Mouse (Mus musculus) stomach, embryonic 15.5 days (tissue): ENCODE data around the gene Gm14406. TPM values are rescaled to one million over a fixed set of nuclear protein-coding genes. Genes with fewer than 3 reads are reported as not detected.
"Not testable (repeated sequence)": the region's sequence is repeated elsewhere in the genome, so short reads cannot be mapped to it uniquely, and the experiment has no call there.

Experiments
- ATAC-seq: fragments of 200-750 bp; cut with Nextera tagmentation; 2 replicates; pipeline ENCODE4 v1.8.0; 2017; ENCODE audit warnings: low read depth, moderate number of reproducible peaks, moderate TSS enrichment; ENCODE audit not compliant: insufficient read depth, low FRiP score
- H3K27ac ChIP-seq: fragments of 300-500 bp; sonication (generic); 2 replicates; pipeline ENCODE4 v1.5.1; 2015; ENCODE audit warnings: mild to moderate bottlenecking, inconsistent platforms
- H3K27me3 ChIP-seq: fragments of 300-500 bp; sonication (generic); replicated peaks from 2 replicates; pipeline ENCODE4 v1.6.1; 2015; ENCODE audit warnings: inconsistent platforms
- H3K36me3 ChIP-seq: fragments of 300-500 bp; sonication (generic); 2 replicates; pipeline ENCODE4 v1.6.1; 2015; ENCODE audit warnings: inconsistent platforms
- H3K4me1 ChIP-seq: fragments of 300-500 bp; sonication (generic); 2 replicates; pipeline ENCODE4 v1.6.1; 2015; ENCODE audit warnings: inconsistent platforms
- H3K4me2 ChIP-seq: fragments of 300-500 bp; sonication (generic); 2 replicates; pipeline ENCODE4 v1.6.1; 2015; ENCODE audit warnings: mild to moderate bottlenecking, inconsistent platforms
- H3K4me3 ChIP-seq: fragments of 300-500 bp; sonication (generic); replicated peaks from 2 replicates; pipeline ENCODE4 v1.5.1; 2015; ENCODE audit warnings: inconsistent platforms
- H3K9ac ChIP-seq: fragments of 300-500 bp; sonication (generic); 2 replicates; pipeline ENCODE4 v1.6.1; 2015; ENCODE audit warnings: inconsistent platforms
- H3K9me3 ChIP-seq: fragments of 300-500 bp; sonication (generic); 2 replicates; pipeline ENCODE4 v1.6.1; 2016; ENCODE audit warnings: inconsistent platforms
- WGBS: fragments of 180-500 bp; shearing (Covaris S2); methylation state at CpG from one replicate; pipeline ENCODE4 v1.1.7; 2015; 5-methylcytosine and 5-hydroxymethylcytosine counted together
- polyA plus RNA-seq: library from polyadenylated mRNA; unstranded; fragments of >200 nt; fragmentation: Nextera tagmentation; extraction: Ambion mirVana; gene quantifications from 2 replicates; pipeline ENCODE4 v1.2.1, GENCODE M21; 2015

The Gm14406 gene
- polyA plus RNA-seq, result not detected in 2 replicates

GRCm38 (mm10) chr2:177577998-177578397 is at the start of gene Gm14406:
Gene Gm14406, minus strand, starts transcription at chr2:177578210.
- H3K4me1 ChIP-seq, H3K9me3 ChIP-seq, H3K9ac ChIP-seq, H3K36me3 ChIP-seq, H3K27ac ChIP-seq, ATAC-seq, H3K4me3 ChIP-seq, H3K4me2 ChIP-seq, H3K27me3 ChIP-seq: not testable (repeated sequence)
- 96% methylated on average over 2 of the region's 2 CpGs for WGBS

- H3K4me2 ChIP-seq, H3K4me1 ChIP-seq, H3K27ac ChIP-seq, H3K9me3 ChIP-seq, H3K4me3 ChIP-seq, H3K9ac ChIP-seq, H3K27me3 ChIP-seq, H3K36me3 ChIP-seq, ATAC-seq: not testable (repeated sequence)
- 82% methylated on average over 1 of the region's 2 CpGs for WGBS
These were observed 2.9 kb downstream of the Gm14406 start for GRCm38 (mm10) chr2:177575141-177575540.

GRCm38 (mm10) chr2:177559365-177559764 is 18.6 kb downstream of the Gm14406 start:
- whole genome bisulfite sequencing, result 71% methylated on average over 4 of the region's 4 CpGs

GRCm38 (mm10) chr2:177555261-177555660 is 22.7 kb downstream of the Gm14406 start:
- H3K4me2 ChIP-seq, H3K36me3 ChIP-seq, H3K27me3 ChIP-seq, H3K4me1 ChIP-seq, H3K27ac ChIP-seq, H3K9ac ChIP-seq, H3K9me3 ChIP-seq, ATAC-seq, H3K4me3 ChIP-seq: not testable (repeated sequence)
- WGBS, result 80% methylated on average over 1 of the region's 1 CpGs

More at GRCm38 (mm10) chr2:177559365-177559764, 18.6 kb downstream of the Gm14406 start:
- H3K9ac ChIP-seq, H3K36me3 ChIP-seq, H3K4me1 ChIP-seq, H3K4me2 ChIP-seq, H3K9me3 ChIP-seq, H3K4me3 ChIP-seq, H3K27me3 ChIP-seq, H3K27ac ChIP-seq, ATAC-seq: not testable (repeated sequence)

- not testable (repeated sequence) for H3K4me2 ChIP-seq, H3K36me3 ChIP-seq, H3K4me1 ChIP-seq, H3K27ac ChIP-seq, H3K27me3 ChIP-seq, H3K4me3 ChIP-seq, H3K9ac ChIP-seq, ATAC-seq, H3K9me3 ChIP-seq
- 79% methylated on average over 5 of the region's 5 CpGs for WGBS
These were observed 40.3 kb downstream of the Gm14406 start for GRCm38 (mm10) chr2:177537717-177538116.

GRCm38 (mm10) chr2:177537141-177537540 is 40.9 kb downstream of the Gm14406 start:
- WGBS, result 76% methylated on average over 2 of the region's 2 CpGs
- H3K27ac ChIP-seq, H3K36me3 ChIP-seq, H3K27me3 ChIP-seq, H3K4me1 ChIP-seq, H3K4me3 ChIP-seq, ATAC-seq, H3K9me3 ChIP-seq, H3K4me2 ChIP-seq, H3K9ac ChIP-seq: not testable (repeated sequence)

- Histone ChIP-seq H3K9ac (no peak overlapping the region), H3K36me3 (no peaks in the 10 kb centered on the region), H3K9me3 (no peaks in the 10 kb centered on the region), H3K27me3 (no peaks in the 10 kb centered on the region), H3K27ac (no peak overlapping the region), H3K4me2 (no peak overlapping the region), H3K4me1 (no peaks in the 10 kb centered on the region), H3K4me3 (no peak overlapping the region)
- WGBS, result 78% methylated on average over 9 of the region's 9 CpGs
- ATAC-seq, result no peak
These were observed 42.1 kb downstream of the Gm14406 start for GRCm38 (mm10) chr2:177535876-177536275.

GRCm38 (mm10) chr2:177524171-177524570 is 53.8 kb downstream of the Gm14406 start:
- not testable (repeated sequence) for H3K27ac ChIP-seq, H3K4me3 ChIP-seq, H3K4me2 ChIP-seq, H3K27me3 ChIP-seq, H3K9ac ChIP-seq, ATAC-seq, H3K4me1 ChIP-seq, H3K36me3 ChIP-seq, H3K9me3 ChIP-seq
- 84% methylated on average over 16 of the region's 16 CpGs for WGBS

GRCm38 (mm10) chr2:177523674-177524073 is 54.3 kb downstream of the Gm14406 start:
- not testable (repeated sequence) for H3K36me3 ChIP-seq, H3K9me3 ChIP-seq, H3K4me2 ChIP-seq, H3K27me3 ChIP-seq, H3K4me1 ChIP-seq, ATAC-seq, H3K27ac ChIP-seq, H3K9ac ChIP-seq, H3K4me3 ChIP-seq
- 90% methylated on average over 6 of the region's 6 CpGs for WGBS

GRCm38 (mm10) chr2:177523061-177523460 is 54.9 kb downstream of the Gm14406 start:
- no peak for ATAC-seq

GRCm38 (mm10) chr2:177520035-177520434 is 58.0 kb downstream of the Gm14406 start:
- no peak overlapping the region for H3K9ac ChIP-seq
- 0 out of 2 replicates have a peak, but pooled peaks cover 3% of the 10 kb centered on the region for H3K9me3 ChIP-seq
- no peaks in the 10 kb centered on the region for H3K36me3 ChIP-seq
- no peak overlapping the region for H3K4me2 ChIP-seq
- H3K27ac ChIP-seq, result no peak overlapping the region
- WGBS, result 77% methylated on average over 8 of the region's 8 CpGs
- no peak overlapping the region for H3K4me3 ChIP-seq
- H3K27me3 ChIP-seq, result no peaks in the 10 kb centered on the region
- ATAC-seq, result no peak
- H3K4me1 ChIP-seq, result no peaks in the 10 kb centered on the region

More at GRCm38 (mm10) chr2:177523061-177523460, 54.9 kb downstream of the Gm14406 start:
- H3K9me3 ChIP-seq, result 0 out of 2 replicates have a peak, but pooled peaks cover 3% of the 10 kb centered on the region
- no peak overlapping the region for H3K27ac ChIP-seq
- no peaks in the 10 kb centered on the region for H3K36me3 ChIP-seq
- 90% methylated on average over 20 of the region's 20 CpGs for WGBS
- H3K4me2 ChIP-seq, result no peak overlapping the region
- no peaks in the 10 kb centered on the region for H3K4me1 ChIP-seq
- H3K27me3 ChIP-seq, result no peaks in the 10 kb centered on the region
- H3K4me3 ChIP-seq, result no peak overlapping the region
- H3K9ac ChIP-seq, result no peak overlapping the region
